Mouse (Mus musculus) 416B (cell line): Measurements from ENCODE around the gene Ercc6.

Source experiments
- DNase-seq: peaks from one replicate; pipeline ENCODE4 v3.0.0; 2011; ENCODE audit warnings: low read depth

Ercc6 gene

DNA sequence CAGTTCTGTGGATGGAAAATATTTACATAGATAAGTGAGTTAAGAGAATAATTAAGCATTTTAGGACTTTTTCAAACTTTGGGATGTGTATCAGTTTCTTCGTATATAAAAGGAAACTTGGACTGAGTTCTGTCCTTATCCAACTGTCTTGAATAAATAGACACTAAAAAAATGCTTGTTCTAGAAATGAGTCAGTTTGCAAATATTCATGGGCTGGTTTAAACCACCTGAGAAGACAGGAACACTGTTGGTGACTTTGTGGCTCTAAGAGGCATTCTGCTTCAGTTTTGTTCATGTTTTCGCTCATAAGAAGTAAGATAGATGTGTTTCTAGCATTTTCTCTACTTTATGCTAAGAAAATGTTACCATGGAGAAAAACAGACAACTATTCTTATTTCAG, 5.2 kb downstream of the Ercc6 start:
- no peak for DNase-seq

DNA sequence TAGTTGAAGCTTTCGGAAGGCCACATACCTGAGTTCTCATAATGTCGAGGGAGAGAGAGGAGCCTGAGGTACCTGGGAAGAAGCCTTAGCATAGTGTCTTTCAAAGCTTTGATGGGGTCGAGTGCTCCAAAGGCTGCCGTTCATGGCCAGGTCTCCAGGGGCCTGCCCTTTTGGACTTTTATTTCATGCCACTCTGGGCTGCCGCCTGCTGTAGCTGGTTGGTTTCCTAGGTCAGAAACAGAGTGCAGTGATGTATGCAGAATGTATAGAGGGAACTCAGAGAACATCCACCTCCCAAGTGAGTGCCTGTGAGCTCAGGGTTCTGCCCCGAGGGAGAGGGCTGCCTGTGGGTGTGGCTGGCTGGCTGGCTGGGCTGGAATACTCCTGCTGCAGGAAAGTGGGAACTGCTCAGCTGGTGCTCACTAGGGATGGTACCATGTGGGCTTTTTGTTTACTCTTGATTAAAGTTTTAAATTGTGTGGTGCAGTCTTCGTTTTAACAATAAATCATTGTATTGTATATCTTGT, 7.1 kb downstream of the Ercc6 start:
- DNase-seq = no peak

DNA sequence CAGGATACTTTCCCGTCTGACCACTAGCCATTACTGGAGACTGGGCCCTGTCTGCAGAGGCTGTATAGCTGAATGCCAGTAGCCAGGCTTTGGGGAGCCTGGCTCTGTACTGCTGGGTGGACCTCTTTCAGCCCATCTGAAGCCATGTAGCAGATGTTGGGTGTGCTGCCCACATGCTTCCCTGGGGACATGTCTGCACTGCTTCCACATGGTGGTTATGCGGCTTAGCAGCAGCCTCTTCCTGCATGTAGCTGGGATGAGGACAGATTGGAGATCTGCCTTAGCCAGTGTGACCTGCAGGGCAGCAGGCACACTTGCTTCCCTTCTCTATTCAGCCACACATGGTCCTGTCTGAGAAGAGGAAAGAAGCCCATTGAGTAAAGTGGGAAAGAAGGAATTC, 9.0 kb downstream of the Ercc6 start:
- no peak for DNase-seq

DNA sequence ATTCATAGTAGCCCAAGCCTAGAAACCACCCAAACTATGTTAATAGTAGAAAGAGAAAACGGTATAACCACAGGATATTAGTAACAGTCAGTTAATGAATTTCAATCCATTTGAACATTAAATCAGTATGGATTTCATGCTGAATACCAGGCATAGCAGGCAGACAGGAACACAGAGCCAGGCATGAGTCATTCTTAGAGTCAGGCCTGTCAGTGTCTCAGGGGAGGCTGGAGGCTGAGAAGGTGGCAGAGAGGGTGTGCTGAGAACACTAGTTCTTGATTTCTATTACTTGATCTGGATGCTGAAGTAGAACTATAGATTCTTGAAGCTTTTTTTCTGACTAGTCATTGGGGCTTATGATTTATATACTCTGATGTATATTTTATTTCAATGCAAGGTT, 10.8 kb downstream of the Ercc6 start:
- DNase-seq = no peak

DNA sequence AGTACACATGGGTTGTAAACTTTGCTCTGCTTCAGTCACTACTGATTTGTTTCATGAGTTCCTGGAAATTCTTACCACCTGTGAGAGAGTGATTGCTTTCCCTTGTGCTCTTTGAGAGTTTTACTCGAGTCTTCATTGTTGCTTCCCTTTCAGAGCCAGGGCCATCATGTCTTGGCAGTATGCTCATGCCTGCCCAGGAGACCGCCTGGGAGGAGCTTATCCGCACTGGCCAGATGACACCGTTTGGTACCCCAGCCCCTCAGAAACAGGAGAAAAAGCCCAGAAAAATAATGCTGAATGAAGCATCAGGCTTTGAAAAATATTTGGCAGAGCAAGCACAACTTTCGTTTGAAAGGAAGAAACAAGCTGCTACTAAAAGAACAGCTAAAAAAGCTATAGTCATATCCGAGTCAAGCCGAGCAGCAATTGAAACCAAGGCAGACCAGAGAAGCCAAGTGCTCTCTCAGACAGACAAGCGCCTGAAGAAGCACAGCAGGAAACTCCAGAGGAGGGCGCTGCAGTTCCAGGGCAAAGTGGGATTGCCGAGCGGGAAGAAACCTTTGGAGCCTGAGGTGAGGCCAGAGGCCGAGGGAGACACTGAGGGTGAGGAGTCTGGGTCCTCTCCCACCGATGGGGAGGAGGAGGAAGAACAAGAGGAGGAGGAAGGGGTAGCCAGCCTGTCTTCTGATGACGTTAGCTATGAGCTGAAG, 12.8 kb downstream of the Ercc6 start:
- DNase-seq = no peak

DNA sequence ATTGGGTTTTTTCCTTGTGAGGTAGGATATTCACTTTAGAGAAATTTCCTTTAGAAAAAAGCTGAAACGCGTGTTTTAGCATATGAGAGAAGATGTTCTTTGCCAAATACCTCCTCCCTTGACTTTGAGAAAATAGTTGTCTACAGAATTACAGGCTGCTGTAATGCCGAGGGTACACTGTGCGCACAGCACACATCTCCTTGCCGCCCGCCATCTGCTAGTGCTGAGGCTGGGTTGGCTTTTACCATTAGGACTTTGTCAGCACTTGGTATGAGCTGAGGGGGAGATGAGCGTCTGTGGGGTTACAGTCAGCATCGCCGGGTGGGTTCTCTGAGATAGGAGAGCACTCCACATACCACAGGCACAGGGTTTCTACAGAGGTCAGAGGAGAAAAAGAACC, 13.9 kb downstream of the Ercc6 start:
- no peak for DNase-seq

DNA sequence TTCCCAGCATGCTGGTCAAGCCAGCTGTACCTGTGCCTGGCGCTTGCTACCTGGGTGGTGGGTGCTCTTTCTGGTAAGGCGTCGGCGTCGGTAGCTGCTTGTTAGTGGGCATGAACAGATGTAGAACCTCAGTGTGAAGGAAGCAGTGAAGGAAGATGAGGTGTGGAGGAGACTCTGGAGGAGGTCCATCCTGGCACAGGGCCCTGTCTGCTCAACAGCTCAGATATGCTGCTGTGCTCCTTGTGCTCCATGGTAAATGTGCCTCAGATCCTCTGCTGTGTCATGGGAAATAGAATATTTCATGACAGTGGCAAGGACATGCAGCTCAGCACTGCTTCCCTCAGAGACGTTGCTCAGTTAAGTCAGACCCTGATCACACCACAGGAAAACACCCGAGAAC, 15.7 kb downstream of the Ercc6 start:
- DNase-seq = no peak

DNA sequence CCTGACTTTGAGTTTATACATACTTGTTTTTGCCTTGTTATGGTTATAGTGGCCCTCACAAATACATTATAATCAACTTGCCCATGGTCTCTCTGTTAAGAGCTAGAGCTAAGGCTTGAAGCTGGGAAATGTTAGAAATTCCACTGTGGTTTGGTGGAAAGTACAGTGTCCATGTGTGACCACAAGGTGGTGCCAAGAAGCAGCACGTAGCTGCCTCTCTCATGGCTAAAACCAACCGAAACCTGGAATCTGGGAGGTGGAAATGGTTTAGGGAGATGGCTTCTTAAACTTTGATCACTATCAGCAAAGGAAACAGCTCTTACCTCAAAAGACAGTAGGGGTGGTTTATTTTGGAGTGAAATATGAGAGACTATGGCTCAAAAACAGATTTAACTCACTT, 17.6 kb downstream of the Ercc6 start:
- DNase-seq = peak; percentile 75

DNA sequence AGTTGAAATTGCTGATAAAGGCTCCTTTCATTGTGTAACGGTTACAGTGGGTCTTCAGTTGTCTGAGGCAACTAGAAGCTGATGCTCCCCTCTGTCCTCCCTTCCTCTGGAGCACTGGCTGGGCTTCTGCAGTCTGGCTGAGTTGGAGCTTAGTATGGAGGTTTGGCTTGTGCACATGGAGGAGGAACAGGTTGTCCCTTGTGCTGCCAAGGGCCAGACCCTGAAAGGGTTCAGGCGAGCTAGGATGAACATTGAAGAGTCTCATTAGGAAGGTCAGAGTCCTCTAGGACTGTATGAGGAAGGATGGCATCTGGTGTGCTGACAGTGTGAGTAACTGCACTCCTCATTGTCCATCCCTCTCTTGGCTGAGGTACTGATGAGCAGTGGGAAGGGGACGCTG, 18.1 kb downstream of the Ercc6 start:
- no peak for DNase-seq

DNA sequence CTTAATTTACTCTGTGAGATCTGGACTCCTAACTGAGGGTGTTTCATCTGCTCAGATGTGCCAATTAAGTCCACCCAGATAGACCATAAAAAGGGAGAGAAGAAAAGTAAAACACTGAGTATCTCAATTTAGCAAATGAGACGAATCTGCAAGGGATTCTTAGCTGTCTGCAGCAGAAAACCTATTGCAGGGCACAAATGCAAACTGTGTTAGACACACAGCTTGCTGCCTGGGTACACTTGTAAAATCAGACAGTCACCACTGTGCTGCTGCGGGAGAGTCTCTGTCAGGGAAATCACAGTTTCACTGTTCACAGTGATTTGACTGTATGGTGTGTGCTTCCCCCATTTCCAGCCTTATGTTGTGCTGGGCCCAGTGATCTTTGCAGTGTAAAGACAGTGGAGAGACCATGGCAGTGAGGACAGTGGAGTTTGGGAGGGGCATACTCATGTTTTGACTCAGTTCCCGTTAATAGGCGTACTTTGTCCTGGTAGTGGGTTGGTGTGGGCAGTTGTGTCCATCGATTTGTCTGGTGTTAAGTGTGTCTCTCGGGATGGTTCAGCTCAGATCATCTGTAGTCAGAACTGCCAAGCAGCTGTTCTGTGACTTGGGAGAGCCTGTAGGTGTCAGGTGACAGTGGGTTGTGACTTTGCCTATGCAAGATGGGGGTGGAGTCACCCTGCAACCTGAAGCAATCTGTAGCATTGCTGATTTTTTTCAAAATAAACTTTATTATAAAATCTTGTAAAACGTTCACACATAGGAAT, 19.2 kb downstream of the Ercc6 start:
- peak; percentile 30 for DNase-seq

DNA sequence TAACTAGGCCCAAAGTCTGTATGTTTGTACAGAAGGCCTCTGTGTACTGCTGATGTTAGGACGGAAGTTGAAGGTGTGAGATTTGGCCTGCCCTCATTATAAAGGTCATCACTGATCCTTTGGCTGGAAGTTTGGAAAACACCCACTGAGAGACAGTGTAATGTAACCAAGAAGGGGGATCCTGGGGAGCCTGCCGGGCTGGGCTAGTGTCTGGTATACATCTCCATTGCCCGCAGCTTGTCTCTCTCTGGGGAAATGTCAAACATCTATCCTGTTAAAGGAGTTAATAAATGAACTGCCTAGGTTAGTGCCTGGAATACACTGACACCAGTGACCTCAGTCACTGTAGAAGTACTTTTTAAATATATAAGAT, 19.8 kb downstream of the Ercc6 start:
- DNase-seq = no peak

DNA sequence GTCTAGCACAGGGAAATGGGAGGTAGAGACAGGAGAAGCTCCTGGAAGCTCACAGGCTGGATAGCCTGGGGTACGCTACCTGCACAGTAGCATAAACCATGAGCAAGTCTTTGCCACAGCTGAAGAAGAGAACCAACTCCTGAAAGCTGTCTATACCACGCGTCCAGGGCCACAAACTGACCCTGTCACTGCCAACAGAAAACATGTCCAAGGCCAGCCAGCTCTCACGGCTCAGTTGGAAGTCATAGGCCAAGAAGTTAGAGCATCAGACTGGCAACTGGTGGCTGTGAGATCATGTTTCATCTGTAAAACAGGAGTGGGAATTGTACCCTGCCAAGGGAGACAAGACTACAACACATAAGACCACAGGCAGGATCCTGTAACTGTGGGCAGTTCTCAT, 20.3 kb downstream of the Ercc6 start:
- DNase-seq = no peak

DNA sequence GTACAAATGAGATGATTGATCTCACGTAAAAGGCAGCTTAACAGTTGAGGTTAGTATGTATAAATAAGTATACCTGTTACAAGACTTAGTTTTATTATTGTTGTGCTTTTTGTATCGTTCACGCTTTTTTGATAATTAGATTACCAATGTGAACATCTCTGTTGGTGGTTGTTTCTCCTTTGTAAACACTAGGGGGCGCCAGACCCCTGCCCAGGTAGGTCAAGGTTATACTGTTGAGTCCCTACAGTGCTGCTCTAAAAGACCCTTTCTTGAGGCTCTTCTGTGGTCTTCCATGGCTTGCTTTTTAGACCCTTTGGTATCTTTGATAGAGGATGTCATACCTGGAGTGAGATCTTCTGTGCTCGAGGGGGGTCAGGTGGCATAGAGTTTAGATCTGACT, 20.8 kb downstream of the Ercc6 start:
- DNase-seq = peak; percentile 48

DNA sequence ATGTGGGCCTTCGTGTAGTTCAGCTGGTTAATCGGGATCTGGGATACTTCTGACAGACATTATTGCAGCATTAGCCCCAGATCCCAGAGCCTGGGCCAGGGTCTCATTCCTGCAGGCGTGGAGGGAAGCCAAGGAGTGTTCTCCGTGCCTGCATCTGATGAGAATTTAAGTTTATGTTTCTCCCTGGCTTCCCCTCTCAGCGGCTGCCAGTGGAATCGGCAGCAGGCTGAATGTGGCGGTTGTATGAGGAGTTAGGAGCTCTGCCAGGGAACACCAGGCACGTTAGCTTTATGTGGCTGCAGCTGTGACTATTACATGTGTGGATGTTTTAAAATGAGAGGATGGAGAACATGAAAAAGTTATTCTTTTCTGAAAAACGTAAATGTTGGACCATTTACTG, 23.4 kb downstream of the Ercc6 start:
- DNase-seq = no peak

DNA sequence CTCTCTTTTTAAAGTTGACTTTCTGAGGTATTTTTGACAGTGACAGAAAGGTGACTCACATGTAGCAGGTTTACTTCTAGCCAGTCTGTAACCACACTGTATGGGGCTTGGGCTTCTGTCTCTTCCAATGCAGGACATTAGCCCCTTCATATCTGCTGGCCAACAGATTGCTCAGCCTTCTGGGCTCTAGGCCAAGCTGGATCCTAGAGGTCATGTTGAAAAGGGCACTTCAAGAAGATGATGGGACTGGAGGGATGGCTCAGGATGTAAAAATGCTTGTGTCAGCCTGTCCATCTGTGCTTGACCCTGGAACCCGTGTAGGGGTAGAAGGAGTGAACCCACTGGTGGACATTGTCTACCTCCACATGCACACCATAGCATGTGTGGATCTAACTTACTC, 24.8 kb downstream of the Ercc6 start:
- DNase-seq = peak; percentile 28

DNA sequence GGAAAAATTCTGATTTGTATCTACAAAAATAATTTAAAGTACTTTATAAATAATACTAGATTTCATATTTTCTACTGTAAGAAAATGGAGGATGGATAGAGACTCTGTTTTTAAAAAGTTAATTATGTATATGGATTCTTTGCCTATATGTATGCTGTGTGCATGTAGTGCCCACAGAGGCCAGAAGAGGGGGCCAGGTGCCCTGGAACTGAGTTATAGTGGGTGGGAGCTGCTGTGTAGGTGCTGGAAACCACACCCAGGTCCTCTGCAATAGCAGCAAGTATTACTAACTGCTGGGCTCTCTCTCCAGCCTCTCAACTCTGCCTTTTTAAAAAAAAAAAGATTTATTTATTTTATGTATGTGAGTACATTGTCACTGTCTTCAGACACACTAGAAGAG, 29.8 kb downstream of the Ercc6 start:
- DNase-seq = no peak

DNA sequence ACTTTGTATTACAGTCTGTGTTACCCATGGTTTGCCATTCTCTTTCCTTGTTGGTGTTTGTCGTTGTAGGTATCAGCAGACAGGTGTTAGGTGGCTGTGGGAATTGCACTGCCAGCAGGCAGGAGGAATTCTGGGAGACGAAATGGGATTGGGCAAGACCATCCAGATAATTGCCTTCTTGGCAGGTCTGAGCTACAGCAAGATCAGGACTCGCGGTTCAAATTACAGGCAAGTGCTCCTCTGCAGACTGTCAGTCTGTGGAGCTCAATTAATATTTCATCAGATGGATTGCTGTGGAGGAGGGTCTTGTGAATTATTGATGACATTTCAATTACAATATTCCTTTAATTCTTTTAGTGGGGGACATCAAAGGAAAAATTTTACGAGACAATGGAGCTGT, 33.4 kb downstream of the Ercc6 start:
- no peak for DNase-seq

DNA sequence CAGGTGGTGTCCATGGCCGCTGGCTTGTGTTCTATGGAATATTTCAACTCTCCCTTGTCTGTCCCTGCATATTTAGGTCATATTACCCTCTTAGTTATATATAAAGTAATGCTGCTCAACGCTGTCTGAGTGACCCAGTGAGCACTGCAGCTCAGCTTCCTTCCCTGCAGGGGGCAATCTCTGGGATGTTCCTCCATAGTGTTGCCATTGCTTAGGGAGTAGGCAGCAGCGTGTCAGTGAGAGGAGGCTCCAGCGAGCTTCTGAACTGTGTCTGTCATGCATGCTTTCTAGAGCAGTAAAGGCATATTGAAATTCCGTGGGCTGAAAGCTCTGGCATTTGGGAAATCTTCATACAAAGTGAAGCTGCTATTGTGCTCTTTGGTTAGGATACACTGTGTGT, 38.5 kb downstream of the Ercc6 start:
- DNase-seq = no peak

DNA sequence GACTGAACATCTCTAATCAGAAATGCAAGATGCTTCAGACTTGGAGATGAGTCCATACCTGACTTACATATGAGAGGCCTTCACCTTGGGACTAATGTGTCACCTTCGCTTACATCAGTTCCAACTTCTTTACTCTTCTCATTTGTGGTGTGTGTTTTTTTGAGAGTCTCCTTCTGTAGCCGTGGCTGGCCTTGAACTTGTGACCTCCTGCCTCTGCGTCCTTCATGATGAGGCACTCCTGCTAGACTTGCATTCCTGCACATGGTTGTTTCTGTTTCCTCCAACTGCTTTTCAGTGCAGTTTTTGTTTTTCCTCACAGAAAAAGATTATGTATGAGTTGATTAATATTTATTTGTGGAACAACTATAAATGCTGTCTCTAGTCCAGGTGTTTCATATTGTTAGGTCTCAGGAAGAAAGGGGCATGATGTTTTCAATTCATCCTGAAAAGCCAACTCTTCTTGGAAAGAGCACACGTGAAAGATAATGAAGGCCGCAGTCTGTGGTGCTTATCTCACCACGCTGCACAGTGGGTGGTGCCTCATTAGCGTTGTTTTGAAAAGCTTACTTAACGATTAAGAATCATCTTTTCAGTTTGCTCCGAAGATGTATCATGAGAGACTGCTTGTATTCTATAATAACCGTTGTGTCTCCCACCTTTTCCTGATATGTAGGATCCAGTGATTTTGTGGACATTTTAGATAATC, 40.0 kb downstream of the Ercc6 start:
- DNase-seq = no peak

DNA sequence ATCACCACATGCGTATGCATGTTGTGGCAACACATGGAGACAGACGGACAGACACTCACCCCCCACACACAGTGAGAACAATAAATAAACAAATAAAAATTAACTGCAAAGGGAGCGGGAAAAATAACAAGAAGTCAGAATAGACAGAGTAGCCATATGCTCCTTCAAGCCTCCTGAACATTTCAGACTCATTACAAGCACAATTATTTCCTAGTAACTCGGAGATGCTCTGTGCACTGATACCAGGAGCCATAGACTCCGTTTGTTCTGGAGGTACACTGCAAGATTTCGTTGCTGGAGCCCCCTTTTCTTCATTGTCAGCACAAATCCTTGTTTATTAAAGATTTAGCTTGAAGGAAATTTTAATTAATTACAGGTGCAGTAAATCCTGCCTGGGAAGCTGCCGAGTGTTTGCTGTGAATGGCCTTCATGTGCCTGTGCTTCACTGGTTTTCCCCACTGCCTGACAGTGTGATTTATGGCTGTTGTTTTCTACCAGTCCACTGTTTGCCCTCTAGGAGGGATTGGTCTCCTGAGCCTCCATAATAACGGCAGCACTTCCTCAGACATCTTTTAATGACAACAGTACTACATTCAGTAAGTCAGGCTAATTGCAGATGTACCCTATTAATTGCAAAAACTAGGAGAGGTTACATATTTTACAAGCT, 41.7 kb downstream of the Ercc6 start:
- no peak for DNase-seq

DNA sequence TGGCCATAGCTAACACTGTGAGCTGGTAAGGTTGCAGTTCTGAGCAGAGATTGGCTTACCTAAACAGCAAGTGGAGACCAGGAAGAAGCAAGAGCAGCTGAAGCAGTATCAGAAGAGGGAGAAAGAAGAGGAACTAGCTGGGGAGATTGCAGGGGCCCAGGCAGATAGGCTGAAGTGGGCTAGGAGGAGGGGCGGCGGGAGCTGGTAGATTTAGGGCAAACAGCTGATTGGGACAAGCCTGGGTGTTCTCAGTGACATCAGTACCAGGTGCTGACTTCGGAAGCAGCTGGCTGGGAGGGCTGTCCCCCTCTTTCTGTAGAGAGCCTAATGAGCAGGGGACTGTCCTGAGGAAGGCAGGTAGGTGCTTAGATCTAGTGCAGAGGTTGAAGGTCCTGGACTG, 48.1 kb downstream of the Ercc6 start:
- DNase-seq = no peak

DNA sequence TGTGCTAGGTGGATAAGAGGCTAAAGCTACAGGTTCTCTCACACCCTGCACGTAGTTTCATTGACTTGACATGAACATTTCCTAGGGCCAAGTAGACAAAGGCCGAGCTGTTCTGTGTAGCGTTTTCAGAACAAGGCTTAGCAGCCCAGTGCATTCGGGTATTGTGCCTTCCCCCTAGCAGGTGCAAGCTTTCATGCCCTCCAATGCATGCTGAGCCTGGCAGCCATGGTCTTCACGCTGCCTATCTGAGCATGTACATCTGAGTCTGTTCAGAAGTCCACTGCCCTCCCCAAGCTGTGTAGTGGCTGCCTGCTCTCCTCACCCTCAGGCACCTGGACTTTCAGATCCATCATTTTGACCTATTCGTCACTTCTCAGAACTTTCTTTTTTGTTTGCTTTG, 50.3 kb downstream of the Ercc6 start:
- DNase-seq = no peak

DNA sequence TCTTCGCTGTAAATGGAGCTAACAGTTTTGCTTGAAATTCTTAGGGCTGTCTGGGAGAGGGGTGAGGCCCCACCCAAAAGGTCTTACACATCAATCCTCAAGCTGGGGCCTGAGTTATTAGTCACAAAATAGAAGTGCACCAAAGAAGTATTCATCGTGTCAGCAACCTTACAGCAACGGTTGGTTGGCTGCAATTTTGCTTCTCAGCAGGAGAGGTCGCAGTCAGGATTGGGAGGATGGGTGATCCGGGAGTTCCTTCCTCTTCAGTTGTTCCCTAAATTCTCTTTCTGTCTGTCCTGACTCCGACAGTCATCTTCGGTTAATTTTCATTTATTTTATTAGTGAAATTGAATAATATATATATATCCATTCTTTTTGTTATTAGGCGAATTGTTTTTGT, 59.2 kb downstream of the Ercc6 start:
- DNase-seq = no peak
